Mouse (Mus musculus) kidney, embryonic 16.5 days (tissue): ENCODE data around the gene Gpr89. TPM values are rescaled to one million over a fixed set of nuclear protein-coding genes. Genes with fewer than 3 reads are reported as not detected.

Experiments used
- ATAC-seq: fragments of 200-750 bp; cut with Nextera tagmentation; 2 replicates; pipeline ENCODE4 v1.8.0; 2017; ENCODE audit warnings: moderate TSS enrichment; ENCODE audit not compliant: low FRiP score, low TSS enrichment
- H3K27ac ChIP-seq: fragments of 300-500 bp; sonication (generic); 2 replicates; pipeline ENCODE4 v1.5.1; 2014; ENCODE audit warnings: low read length
- H3K27me3 ChIP-seq: fragments of 300-500 bp; sonication (generic); 2 replicates; pipeline ENCODE4 v1.6.1; 2014; ENCODE audit warnings: low read length, control low read depth, mixed read lengths; ENCODE audit not compliant: insufficient read depth
- H3K36me3 ChIP-seq: fragments of 300-500 bp; sonication (generic); 2 replicates; pipeline ENCODE4 v1.6.1; 2014; ENCODE audit warnings: low read length, control low read depth, mixed read lengths; ENCODE audit not compliant: insufficient read depth
- H3K4me1 ChIP-seq: fragments of 300-500 bp; sonication (generic); 2 replicates; pipeline ENCODE4 v1.6.1; 2014; ENCODE audit warnings: low read length, control low read depth, mixed read lengths; ENCODE audit not compliant: insufficient read depth
- H3K4me2 ChIP-seq: fragments of 300-500 bp; sonication (generic); replicated peaks from 2 replicates; pipeline ENCODE4 v1.6.1; 2014; ENCODE audit warnings: low read depth, low read length
- H3K4me3 ChIP-seq: fragments of 300-500 bp; sonication (generic); 2 replicates; pipeline ENCODE4 v1.5.1; 2014; ENCODE audit warnings: mild to moderate bottlenecking, low read length
- H3K9ac ChIP-seq: fragments of 300-500 bp; sonication (generic); replicated peaks from 2 replicates; pipeline ENCODE4 v1.6.1; 2014; ENCODE audit warnings: low read length
- H3K9me3 ChIP-seq: fragments of 300-500 bp; sonication (generic); 2 replicates; pipeline ENCODE4 v1.6.1; 2016; ENCODE audit warnings: low read length, control low read depth
- WGBS: fragments of 180-500 bp; shearing (Covaris S2); extraction: QIAGEN DNeasy Blood & Tissue Kit; methylation state at CpG from one replicate; pipeline ENCODE4 v1.1.7; 2014; 5-methylcytosine and 5-hydroxymethylcytosine counted together
- polyA plus RNA-seq: library from polyadenylated mRNA; unstranded; fragments of >200 nt; fragmentation: Nextera tagmentation; extraction: Ambion mirVana; gene quantifications from 2 replicates; pipeline ENCODE4 v1.2.1, GENCODE M21; 2015

Gene Gpr89
- polyA plus RNA-seq, 1 experiment from 2014 or later, result 44.9 TPM

- H3K27me3 ChIP-seq, result no peaks in the 10 kb centered on the region
These were observed 30.2 kb downstream of the Gpr89 start for GRCm38 (mm10) chr3:96874808-96875571.

GRCm38 (mm10) chr3:96872501-96872900, 32.6 kb downstream of the Gpr89 start:
- no peak for ATAC-seq
- no peaks in the 10 kb centered on the region for H3K9me3 ChIP-seq
- no peaks in the 10 kb centered on the region for H3K27me3 ChIP-seq
- H3K36me3 ChIP-seq, result peaks cover 53% of the 10 kb centered on the region
- H3K27ac ChIP-seq, result no peak overlapping the region
- no peak overlapping the region for H3K9ac ChIP-seq
- H3K4me2 ChIP-seq, result no peak overlapping the region
- no peaks in the 10 kb centered on the region; the same call in 1 of the 2 replicates for H3K4me1 ChIP-seq
- 92% methylated on average over 8 of the region's 8 CpGs for WGBS
- H3K4me3 ChIP-seq, result no peak overlapping the region

More at GRCm38 (mm10) chr3:96874808-96875571, 30.2 kb downstream of the Gpr89 start:
- H3K9me3 ChIP-seq, result no peaks in the 10 kb centered on the region
- no peaks in the 10 kb centered on the region; the same call in 1 of the 2 replicates for H3K4me1 ChIP-seq
- H3K27ac ChIP-seq, result peak overlapping the region; percentile 24; the same call in 1 of the 2 replicates
- 61% methylated on average over 7 of the region's 7 CpGs for WGBS
- no peak overlapping the region for H3K9ac ChIP-seq
- peaks cover 44% of the 10 kb centered on the region for H3K36me3 ChIP-seq
- H3K4me3 ChIP-seq, result no peak overlapping the region
- peak; percentile 74 for ATAC-seq
- no peak overlapping the region for H3K4me2 ChIP-seq

- Histone ChIP-seq H3K27ac (no peak overlapping the region), H3K4me3 (no peak overlapping the region), H3K9ac (no peak overlapping the region), H3K4me1 (no peaks in the 10 kb centered on the region; the same call in 1 of the 2 replicates), H3K36me3 (peaks cover 49% of the 10 kb centered on the region), H3K4me2 (no peak overlapping the region), H3K27me3 (no peaks in the 10 kb centered on the region), H3K9me3 (no peaks in the 10 kb centered on the region)
- ATAC-seq, result no peak
- 84% methylated on average over 8 of the region's 8 CpGs for WGBS
These were observed 34.1 kb downstream of the Gpr89 start for GRCm38 (mm10) chr3:96871070-96871469.

GRCm38 (mm10) chr3:96870270-96870669, 34.9 kb downstream of the Gpr89 start:
- Histone ChIP-seq H3K27ac (no peak overlapping the region), H3K4me3 (no peak overlapping the region), H3K27me3 (no peaks in the 10 kb centered on the region), H3K9ac (no peak overlapping the region), H3K4me1 (no peaks in the 10 kb centered on the region; the same call in 1 of the 2 replicates), H3K36me3 (peaks cover 49% of the 10 kb centered on the region), H3K9me3 (no peaks in the 10 kb centered on the region), H3K4me2 (no peak overlapping the region)
- 96% methylated on average over 2 of the region's 2 CpGs for WGBS
- no peak for ATAC-seq

- Histone ChIP-seq H3K9ac (no peak overlapping the region), H3K9me3 (no peaks in the 10 kb centered on the region), H3K4me3 (no peak overlapping the region), H3K4me1 (no peaks in the 10 kb centered on the region), H3K27ac (no peak overlapping the region), H3K27me3 (no peaks in the 10 kb centered on the region), H3K4me2 (no peak overlapping the region), H3K36me3 (peaks cover 47% of the 10 kb centered on the region)
- no peak for ATAC-seq
- 86% methylated on average over 7 of the region's 7 CpGs for WGBS
These were observed 36.1 kb downstream of the Gpr89 start for GRCm38 (mm10) chr3:96869091-96869490.

- H3K27ac ChIP-seq, result no peak overlapping the region
- H3K4me3 ChIP-seq, result no peak overlapping the region
- no peaks in the 10 kb centered on the region for H3K9me3 ChIP-seq
- H3K4me2 ChIP-seq, result no peak overlapping the region
- no peak overlapping the region for H3K9ac ChIP-seq
- no peaks in the 10 kb centered on the region for H3K4me1 ChIP-seq
- peaks cover 42% of the 10 kb centered on the region for H3K36me3 ChIP-seq
- WGBS, result 92% methylated on average over 8 of the region's 8 CpGs
- ATAC-seq, result no peak
- H3K27me3 ChIP-seq, result no peaks in the 10 kb centered on the region
These were observed 36.6 kb downstream of the Gpr89 start for GRCm38 (mm10) chr3:96868566-96868965.

- 94% methylated on average over 3 of the region's 3 CpGs for WGBS
- H3K27me3 ChIP-seq, result no peaks in the 10 kb centered on the region
- no peak overlapping the region for H3K4me2 ChIP-seq
- no peaks in the 10 kb centered on the region for H3K9me3 ChIP-seq
- H3K4me1 ChIP-seq, result no peaks in the 10 kb centered on the region
- no peak overlapping the region for H3K27ac ChIP-seq
- H3K9ac ChIP-seq, result no peak overlapping the region
- no peak overlapping the region for H3K4me3 ChIP-seq
- H3K36me3 ChIP-seq, result peaks cover 36% of the 10 kb centered on the region
- no peak for ATAC-seq
These were observed 37.3 kb downstream of the Gpr89 start for GRCm38 (mm10) chr3:96867863-96868262.

GRCm38 (mm10) chr3:96860498-96860897, 44.6 kb downstream of the Gpr89 start:
- 0 out of 2 replicates have a peak, but pooled peaks cover 5% of the 10 kb centered on the region for H3K36me3 ChIP-seq
- H3K4me1 ChIP-seq, result no peaks in the 10 kb centered on the region
- no peak overlapping the region for H3K9ac ChIP-seq
- H3K4me3 ChIP-seq, result no peak overlapping the region
- H3K27me3 ChIP-seq, result no peaks in the 10 kb centered on the region
- ATAC-seq, result no peak
- WGBS, result 85% methylated on average over 5 of the region's 5 CpGs
- H3K9me3 ChIP-seq, result no peaks in the 10 kb centered on the region
- no peak overlapping the region for H3K4me2 ChIP-seq
- no peak overlapping the region for H3K27ac ChIP-seq

GRCm38 (mm10) chr3:96855833-96856232, 49.3 kb downstream of the Gpr89 start:
- 73% methylated on average over 3 of the region's 3 CpGs for WGBS
- H3K9me3 ChIP-seq, result no peaks in the 10 kb centered on the region
- H3K4me2 ChIP-seq, result no peak overlapping the region
- H3K9ac ChIP-seq, result no peak overlapping the region
- 0 out of 2 replicates have a peak, but pooled peaks cover 5% of the 10 kb centered on the region for H3K36me3 ChIP-seq
- no peak for ATAC-seq
- H3K27me3 ChIP-seq, result no peaks in the 10 kb centered on the region
- no peaks in the 10 kb centered on the region for H3K4me1 ChIP-seq
- no peak overlapping the region for H3K4me3 ChIP-seq
- H3K27ac ChIP-seq, result no peak overlapping the region

- no peaks in the 10 kb centered on the region for H3K9me3 ChIP-seq
- no peaks in the 10 kb centered on the region for H3K27me3 ChIP-seq
- H3K36me3 ChIP-seq, result no peaks in the 10 kb centered on the region
- H3K4me2 ChIP-seq, result no peak overlapping the region
- H3K4me3 ChIP-seq, result no peak overlapping the region
- 74% methylated on average over 4 of the region's 4 CpGs for WGBS
- H3K4me1 ChIP-seq, result no peaks in the 10 kb centered on the region
- no peak overlapping the region for H3K27ac ChIP-seq
- no peak overlapping the region for H3K9ac ChIP-seq
- ATAC-seq, result no peak
These were observed 50.8 kb downstream of the Gpr89 start for GRCm38 (mm10) chr3:96854376-96854775.
